Mouse (Mus musculus) adrenal gland, postnatal 4 days (tissue): ENCODE measurements around the gene Zfp821. TPM values are rescaled to one million over a fixed set of nuclear protein-coding genes. Genes with fewer than 3 reads are reported as not detected.

Source experiments
- DNase-seq, 2 experiments: peaks; one replicate each; pipeline ENCODE4 v3.0.0; 2021 to 2022; ENCODE audit warnings: low spot score in 2 of 2, mixed read lengths in 2 of 2
- long read RNA-seq, 2 experiments: library from polyadenylated mRNA; stranded (forward); transcript quantifications; one replicate each; pipeline ENCODE4 v2.0.0; 2021
- total RNA-seq, 2 experiments: library from RNA; stranded (reverse); gene quantifications; 2 replicates each; pipeline ENCODE4 v1.2.3; 2021

Gene Zfp821
- 10 to 100 TPM; 23.3 to 26.1 TPM for total RNA-seq
- long read RNA-seq, experiment 1, partial matches to known transcripts, result 2 of 19 reads
- long read RNA-seq, experiment 1, other reads (novel, unspliced or antisense), result 14 of 19 reads
- long read RNA-seq, experiment 2, transcript Zfp821-206 (8 exons, 2,033 nt), result major isoform, 7 of 49 reads
- long read RNA-seq, experiment 2, transcript Zfp821-201 (9 exons, 2,127 nt), result minor isoform, 6 of 49 reads
- long read RNA-seq, experiment 2, partial matches to known transcripts, result 6 of 49 reads
- long read RNA-seq, experiment 2, other reads (novel, unspliced or antisense), result 30 of 49 reads

DNA sequence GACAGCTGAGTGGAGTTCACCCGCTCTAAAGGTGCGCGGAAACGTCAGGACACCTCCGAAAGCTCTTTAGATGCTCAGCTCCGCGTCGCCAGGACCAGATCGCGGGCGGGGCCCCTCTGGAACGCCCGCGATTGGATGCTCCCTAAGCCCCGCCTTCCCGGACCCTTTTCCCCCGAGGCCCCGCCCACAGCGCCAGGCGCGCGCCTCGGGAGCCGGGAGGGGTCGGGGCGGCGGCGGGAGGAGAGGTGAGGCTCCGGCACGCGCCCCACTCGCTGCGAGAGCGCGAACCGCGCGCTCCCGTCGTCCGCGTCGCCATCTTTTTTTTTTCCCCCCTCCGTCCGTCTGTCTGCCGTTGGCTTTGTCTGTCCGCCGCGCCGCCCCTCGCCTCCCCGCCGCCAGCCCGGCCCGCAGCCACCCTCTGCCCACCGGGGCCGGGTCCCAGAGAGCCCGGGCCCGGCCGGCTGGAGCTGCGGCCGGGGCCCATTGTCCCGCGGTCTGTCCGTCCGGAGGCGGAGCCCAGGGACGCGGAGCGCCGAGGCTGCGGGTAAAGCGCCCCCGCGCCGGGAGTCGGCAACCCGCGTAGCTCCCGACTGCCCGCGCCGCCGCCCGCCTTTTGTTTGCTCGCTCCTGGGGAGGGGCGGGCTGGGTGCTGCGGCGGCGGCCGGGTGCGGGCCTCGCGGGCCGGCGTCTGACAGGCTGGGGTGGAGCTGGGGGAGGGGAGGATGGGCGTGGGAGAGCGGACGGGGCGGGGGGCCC, at the start of gene Zfp821:
Gene Zfp821, plus strand, starts transcription at position 227 of the 756 bp plus-strand sequence.
- peak; percentile 75 to 85 for DNase-seq

DNA sequence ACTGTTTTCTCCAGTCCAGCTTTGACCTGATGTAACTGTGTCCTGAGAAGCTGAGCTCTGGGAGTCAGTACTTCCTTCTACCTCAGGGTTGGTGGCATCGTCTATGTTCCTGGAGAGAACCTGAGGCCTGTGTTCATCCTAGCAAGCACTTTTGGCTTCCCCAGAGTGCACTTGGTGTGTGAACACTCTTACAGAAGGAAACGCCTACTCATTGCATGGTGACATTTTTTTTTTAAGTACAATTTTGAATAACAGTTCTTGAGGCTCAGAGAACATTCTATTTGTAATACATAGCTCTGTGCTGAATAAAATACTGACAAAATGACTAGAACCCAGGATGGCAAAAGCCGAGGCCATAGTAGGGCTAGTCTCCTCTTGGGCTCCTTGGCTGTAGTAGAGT, 48.5 kb upstream of the Zfp821 start:
- DNase-seq, result no peak

DNA sequence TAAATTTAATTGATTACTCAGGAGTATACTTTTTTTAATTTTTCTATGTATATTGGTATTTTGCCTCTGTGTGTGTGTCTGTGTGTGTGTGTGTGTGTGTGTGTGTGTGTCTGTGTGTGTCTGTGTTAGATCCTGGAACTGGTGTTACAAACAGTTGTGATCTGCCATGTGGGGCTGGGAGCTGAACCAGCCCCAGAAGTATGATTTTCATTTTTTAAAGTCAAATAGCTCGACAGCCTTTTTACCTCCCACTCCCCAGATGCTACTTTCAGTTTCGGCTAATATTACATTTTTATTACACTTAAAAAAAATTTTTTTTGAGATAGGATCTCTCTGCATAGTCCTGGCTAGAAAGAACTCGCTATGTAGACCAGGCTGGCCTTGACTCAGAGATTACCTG, 43.0 kb upstream of the Zfp821 start:
- no peak for DNase-seq

GRCm38 (mm10) chr8:109666616-109667015, 38.7 kb upstream of the Zfp821 start:
- no peak for DNase-seq

- no peak for DNase-seq
Observed at GRCm38 (mm10) chr8:109672656-109673055, 32.7 kb upstream of the Zfp821 start.

- DNase-seq, result no peak
Observed at GRCm38 (mm10) chr8:109673596-109673995, 31.8 kb upstream of the Zfp821 start.

DNA sequence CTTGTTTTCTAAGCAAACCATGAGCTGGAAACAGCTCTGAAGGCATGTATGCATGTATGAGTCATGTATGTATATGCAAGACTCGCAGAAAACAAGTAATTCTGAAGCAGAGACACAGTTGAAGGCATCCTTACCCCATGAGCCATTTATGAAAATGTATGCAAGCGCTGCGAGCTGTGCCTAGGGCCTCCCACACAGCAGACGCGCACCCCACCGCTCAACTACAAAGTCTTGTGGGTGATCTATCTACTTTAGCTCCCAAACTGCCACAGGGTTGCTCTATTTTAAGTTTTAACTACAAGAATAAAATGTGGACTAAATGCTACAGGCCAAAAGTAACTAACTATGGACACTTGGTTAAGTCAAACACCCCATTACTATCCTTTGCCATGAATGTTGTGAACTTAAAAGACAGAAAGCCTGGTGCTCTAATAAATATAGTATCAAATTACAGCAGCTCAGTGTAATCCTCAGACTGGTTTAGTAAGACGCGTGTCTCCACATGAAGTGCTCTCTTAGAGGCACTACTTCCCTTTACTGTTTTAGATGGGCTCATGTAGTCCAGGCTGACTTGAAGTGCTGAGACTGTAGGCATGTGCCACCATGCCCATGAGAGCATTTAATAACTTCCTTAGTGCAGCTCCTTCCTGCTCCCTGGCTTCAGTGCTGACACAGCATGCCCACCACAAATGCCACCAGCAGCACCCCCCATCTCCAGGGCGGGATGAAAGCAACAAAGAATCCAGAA, 29.3 kb upstream of the Zfp821 start:
- no peak for DNase-seq

DNA sequence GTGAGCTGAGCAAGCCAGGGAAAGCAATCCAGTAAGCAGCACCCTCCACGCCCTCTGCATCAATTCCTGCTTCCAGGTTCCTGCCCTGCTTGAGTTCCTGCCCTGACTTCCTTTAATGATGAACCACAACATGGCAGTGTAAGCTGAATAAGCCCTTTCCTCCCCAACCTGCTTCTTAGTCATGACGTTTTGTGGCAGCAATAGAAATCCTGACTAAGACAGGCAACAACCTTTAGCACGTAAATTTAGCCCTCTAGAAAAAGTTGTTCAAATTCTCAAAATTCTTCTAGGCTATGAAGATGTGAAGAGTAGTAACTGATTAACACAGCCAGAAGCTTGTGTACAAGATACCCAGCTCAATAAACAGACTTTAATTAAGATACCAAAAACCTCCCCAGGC, 23.8 kb upstream of the Zfp821 start:
- no peak for DNase-seq

GRCm38 (mm10) chr8:109682120-109682519, 23.2 kb upstream of the Zfp821 start:
- DNase-seq, result no peak

DNA sequence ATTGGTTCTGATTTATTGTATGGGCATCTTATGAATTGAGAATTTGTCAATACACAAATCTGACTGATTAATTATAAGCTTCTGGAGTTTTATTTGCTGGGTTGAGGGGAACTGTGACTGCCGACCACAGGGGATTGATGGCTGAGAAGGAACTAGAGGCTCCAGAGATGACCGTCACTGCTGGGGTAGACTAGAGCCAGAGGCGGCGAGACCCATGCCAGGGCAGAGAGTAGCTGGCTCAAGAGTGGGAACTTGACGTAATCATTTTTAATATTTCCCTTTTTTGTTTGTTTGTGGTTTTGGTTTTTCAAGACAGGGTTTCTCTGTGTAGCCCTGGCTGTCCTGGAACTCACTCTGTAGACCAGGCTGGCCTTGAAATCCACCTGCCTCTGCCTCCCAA, 18.1 kb upstream of the Zfp821 start:
- no peak for DNase-seq

DNA sequence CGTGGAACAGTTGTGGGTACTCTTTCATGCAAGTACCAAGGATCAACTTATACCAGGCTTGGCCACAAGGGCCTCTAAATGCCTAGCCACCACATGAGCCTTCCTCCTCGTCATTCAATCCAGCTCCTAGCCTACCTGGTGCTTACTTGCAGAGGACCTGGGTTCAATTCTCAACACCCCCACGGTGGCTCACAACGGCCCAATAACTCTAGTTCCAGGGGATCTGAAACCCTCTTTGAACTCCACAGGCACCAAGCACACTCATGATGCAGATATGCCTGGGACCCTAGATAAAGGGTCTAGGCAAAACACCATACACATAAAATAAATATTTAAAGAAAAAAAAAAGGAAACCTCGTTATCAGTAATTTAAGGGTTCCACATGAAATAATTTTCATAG, 13.6 kb upstream of the Zfp821 start:
- DNase-seq, result no peak

GRCm38 (mm10) chr8:109692443-109693145, 12.8 kb upstream of the Zfp821 start:
- no peak for DNase-seq

DNA sequence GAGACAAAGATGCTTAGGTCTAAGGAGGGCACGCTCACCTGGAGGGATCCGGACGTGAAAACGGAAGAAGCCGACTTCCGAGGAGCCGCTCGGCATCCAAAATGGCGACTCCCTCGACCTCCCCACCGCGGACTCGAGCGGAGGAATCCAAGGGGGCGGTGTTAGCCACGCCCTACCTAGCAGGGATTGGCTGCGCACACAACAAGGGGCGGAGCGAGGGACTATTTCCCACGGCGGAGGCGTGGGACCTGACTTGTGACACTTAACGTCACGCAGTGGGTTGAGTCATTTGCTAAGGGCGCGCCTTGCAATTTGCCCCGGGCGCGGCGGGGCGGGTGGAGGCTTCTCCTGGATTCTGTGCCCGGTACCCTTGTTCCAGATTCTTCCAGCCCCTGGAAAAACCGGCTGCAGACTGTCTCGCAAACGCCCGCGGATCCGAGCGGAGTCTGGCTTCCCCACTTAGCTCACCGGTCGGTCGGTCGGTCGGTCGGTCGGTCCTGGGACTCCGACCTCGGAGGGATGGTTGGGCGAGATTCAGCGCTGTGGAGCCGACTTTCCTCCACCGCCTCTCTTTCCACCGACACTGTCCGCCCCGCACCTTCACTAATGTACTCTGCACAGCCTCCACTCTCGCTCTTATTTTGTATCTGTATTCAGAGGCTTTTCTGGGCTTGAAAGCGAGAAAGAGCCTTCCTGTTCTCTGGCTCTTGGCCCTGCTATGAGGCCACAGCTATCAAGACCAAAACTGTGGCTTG, 12.0 kb upstream of the Zfp821 start, which contains the start of gene Ist1:
Gene Ist1, minus strand, starts transcription at position 115 of the 755 bp plus-strand sequence.
- DNase-seq, result peak; percentile 95 to 97

GRCm38 (mm10) chr8:109694154-109694553, 11.2 kb upstream of the Zfp821 start:
- no peak for DNase-seq

DNA sequence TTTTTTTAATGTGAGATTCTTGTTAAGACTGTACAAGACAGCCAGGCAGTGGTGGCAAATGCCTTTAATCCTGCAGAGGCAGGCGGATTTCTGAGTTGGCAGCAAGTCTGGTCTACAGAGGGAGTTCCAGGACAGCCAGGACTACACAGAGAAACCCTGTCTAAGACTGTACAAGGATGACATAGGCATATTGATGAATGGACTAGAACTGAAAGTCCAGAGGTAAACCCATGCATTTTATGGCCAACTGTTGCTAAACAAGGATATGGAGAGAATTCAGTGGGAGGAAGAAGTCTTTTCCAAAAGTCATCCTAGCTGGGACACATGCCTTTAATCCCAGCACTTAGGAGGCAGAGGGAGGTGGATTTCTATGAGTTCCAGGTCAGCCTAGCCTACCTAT, 7.6 kb upstream of the Zfp821 start:
- no peak for DNase-seq

GRCm38 (mm10) chr8:109698477-109698876, 6.9 kb upstream of the Zfp821 start:
- no peak for DNase-seq

DNA sequence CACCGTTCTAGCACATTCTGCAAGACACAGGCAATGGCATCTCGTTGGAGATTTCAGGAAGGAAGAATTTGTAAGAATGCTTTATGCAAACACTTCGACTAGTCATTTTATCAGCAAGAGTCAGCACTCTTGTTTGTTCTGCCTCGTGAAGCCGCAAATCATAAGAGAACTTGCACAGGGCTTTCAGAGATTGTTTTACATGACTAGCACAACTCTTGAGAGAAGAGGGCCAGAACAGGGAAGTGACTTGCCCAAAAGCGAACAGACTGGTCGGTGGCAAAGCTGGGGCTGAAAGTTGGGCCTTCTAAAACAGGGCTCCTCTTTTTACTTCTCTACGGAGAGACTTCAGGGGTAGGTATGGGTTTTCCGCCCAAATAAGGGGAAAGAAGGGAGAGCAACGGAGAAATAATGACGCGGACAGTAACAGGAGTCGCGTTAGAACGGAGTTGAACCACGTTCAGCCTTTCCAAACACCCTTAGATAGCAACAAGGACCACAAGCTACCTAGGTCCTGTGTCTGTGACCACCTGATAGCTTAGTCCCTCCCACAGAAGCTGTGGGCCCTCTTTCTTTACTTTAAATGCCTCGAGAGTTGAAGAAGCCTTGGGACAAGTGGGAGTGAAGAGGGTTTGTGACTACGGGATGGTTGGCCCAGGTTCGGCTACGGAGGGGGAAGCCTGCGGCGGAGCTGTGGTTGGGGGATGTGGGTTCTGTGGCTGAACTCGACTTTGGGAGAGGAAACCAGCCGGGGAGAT, 604 bp upstream of the Zfp821 start:
- DNase-seq, result no peak

DNA sequence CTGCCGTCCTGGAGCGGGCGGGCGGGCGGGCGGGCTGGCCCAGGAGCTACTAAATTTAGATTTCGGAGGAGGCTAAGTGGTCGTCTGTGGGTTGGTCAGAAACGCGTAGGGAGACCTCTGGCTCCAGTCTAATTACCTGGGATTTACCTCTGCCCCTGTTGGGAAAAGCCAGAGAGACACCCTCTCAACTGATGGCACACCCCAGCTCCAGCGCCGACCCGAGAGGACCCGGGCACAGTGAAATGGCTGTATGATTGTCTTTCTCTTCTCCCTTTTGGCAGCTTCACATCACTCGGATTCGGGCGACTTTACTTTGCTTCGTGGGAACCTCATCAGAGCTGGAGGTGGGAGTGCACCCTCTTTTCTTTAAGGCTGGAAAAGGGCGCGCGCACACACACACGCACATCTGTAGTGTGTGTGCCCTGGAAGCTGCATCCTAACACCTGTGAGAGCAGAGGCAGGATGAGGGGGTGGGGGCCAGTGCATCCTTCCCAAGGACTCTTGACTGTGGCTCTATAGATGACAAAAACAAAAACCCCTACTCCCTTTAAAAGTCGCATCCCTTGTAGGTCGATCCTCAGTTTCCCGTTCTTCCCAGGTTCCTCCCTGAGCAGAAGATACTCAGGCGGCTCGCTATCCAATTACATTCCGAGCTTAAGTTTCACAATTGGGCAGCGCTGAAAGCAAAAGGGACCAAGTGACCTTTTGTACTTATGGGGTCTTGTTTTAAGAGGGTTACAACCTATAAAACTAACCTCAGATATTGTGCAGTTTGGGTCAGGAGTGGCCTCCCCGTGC, 929 bp downstream of the Zfp821 start:
- DNase-seq, result no peak

- DNase-seq, result peak; percentile 27 to 60
Observed at GRCm38 (mm10) chr8:109706874-109707237, 1.5 kb downstream of the Zfp821 start.
